Mouse (Mus musculus) A20 (cell line): ENCODE measurements around the gene Ranbp9.

Experiments used
- DNase-seq: peaks from one replicate; pipeline ENCODE4 v3.0.0-alpha.2; 2011; ENCODE audit warnings: low read depth, low spot score

Ranbp9 gene

GRCm38 (mm10) chr13:43480957-43481858, at the start of gene Ranbp9:
Gene Ranbp9, minus strand, starts transcription at chr13:43481282.
- peak; percentile 81 for DNase-seq

- DNase-seq, result no peak
Measured at GRCm38 (mm10) chr13:43530129-43530831, 49.2 kb upstream of the Ranbp9 start.

GRCm38 (mm10) chr13:43526289-43526688, 45.2 kb upstream of the Ranbp9 start:
- no peak for DNase-seq

- no peak for DNase-seq
Measured at GRCm38 (mm10) chr13:43525363-43526134, 44.5 kb upstream of the Ranbp9 start.

GRCm38 (mm10) chr13:43524491-43525362, 43.6 kb upstream of the Ranbp9 start:
- DNase-seq, result no peak

- DNase-seq, result no peak
Measured at GRCm38 (mm10) chr13:43523906-43524480, 42.9 kb upstream of the Ranbp9 start.

GRCm38 (mm10) chr13:43521940-43522339, 40.9 kb upstream of the Ranbp9 start:
- no peak for DNase-seq

- no peak for DNase-seq
Measured at GRCm38 (mm10) chr13:43519251-43519650, 38.2 kb upstream of the Ranbp9 start.

- DNase-seq, result no peak
Measured at GRCm38 (mm10) chr13:43517371-43517770, 36.3 kb upstream of the Ranbp9 start.

GRCm38 (mm10) chr13:43516931-43517330, 35.8 kb upstream of the Ranbp9 start:
- no peak for DNase-seq

- DNase-seq, result no peak
Measured at GRCm38 (mm10) chr13:43516119-43516518, 35.0 kb upstream of the Ranbp9 start.

GRCm38 (mm10) chr13:43514950-43515358, 33.9 kb upstream of the Ranbp9 start:
- DNase-seq, result peak; percentile 65

GRCm38 (mm10) chr13:43512736-43513135, 31.7 kb upstream of the Ranbp9 start:
- DNase-seq, result no peak

GRCm38 (mm10) chr13:43505798-43506197, 24.7 kb upstream of the Ranbp9 start:
- no peak for DNase-seq

GRCm38 (mm10) chr13:43503395-43503850, 22.3 kb upstream of the Ranbp9 start:
- DNase-seq, result peak; percentile 77

- DNase-seq, result no peak
Measured at GRCm38 (mm10) chr13:43501601-43502000, 20.5 kb upstream of the Ranbp9 start.

GRCm38 (mm10) chr13:43500483-43500850, 19.4 kb upstream of the Ranbp9 start:
- no peak for DNase-seq

GRCm38 (mm10) chr13:43499731-43500482, 18.8 kb upstream of the Ranbp9 start:
- peak; percentile 54 for DNase-seq

- peak; percentile 39 for DNase-seq
Measured at GRCm38 (mm10) chr13:43498849-43499248, 17.8 kb upstream of the Ranbp9 start.

- no peak for DNase-seq
Measured at GRCm38 (mm10) chr13:43497769-43498168, 16.7 kb upstream of the Ranbp9 start.
